Mouse (Mus musculus): ENCODE measurements around the gene Phactr1.

DNA sequence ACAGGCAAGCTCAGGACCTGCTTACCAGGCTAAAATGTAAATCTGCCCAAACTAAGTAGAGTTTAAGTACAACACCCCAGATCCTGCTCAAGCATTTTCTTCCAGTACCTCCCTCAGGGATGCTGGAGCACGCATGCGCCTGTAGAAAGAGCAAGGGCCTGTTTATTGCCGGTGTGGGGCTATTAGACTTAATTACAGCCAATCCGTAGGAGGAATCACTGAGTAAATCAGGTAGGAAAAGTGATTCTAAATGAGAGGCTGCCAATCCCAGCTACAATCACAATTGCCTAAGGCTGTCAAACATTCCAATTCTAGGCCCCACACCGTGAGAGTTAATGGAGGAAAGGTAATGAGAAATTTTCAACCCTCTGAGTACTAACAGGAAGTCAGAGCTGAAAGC, 477.9 kb downstream of the Phactr1 start:
- TF ChIP-seq CTCF (IDR thresholded peaks at IDR 0.05; ENCODE audit: low read depth) (no peak), EP300 (IDR thresholded peaks at IDR 0.05; ENCODE audit: low read depth) (no peak)
